Mouse (Mus musculus): ENCODE results near the gene Hamp2.
"Not testable (repeated sequence)": the region's sequence is repeated elsewhere in the genome, so short reads cannot be mapped to it uniquely, and the experiment has no call there.

The Hamp2 gene

DNA sequence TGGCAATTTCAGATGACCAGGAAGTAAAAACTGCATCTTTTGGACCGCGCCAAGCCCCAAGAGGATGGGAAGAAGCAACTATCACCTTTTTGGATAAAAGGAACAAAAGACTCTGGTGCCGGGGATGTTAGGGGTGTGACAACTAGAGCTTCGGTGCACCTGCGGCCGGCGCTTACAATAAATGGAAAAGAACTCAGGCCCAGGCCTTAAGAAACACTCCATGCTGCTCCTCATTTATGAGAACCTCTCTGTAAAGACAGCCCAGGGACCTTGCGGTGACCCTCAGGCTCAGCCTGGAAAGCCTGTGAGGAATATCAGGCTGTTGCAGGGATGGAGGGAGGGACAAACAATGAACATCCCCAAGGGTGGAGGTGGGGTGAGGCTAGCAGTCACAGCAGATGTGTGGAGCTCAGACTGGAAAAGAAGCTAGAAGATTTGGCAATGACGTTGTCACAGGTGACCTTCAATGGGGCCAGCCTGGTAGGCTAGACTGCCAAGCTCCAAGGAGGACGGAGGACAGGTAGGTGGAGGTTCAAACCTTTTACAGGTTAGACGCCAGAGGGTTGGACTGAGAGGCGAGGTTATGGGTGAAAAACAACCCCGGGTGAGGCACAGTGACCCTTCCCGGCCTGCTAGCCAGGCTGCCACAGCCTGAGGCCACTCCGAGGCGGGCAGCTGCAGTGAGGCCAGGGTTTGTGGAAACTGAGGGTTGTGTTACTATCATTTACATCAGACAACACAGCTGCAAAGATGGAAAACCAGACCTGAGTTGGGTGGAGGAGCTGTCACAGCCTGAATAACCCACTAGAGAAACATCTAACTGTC is 28.2 kb upstream of the Hamp2 start:
- no peak for DNase-seq

DNA sequence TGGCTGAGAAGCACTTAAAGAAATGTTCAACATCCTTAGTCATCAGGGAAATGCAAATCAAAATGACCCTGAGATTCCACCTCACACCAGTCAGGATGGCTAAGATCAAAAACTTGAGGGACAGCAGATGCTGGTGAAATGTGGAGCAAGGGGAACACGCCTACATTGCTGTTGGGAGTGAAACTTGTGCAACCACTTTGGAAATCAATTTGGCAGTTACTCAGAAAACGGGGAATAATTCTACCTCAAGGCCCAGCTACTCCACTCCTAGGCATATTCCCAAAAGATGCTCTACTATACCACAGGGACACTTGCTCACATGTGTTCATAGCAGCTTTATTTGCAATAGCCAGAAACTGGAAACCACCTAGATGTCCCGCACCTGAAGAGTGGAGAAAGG is 25.4 kb upstream of the Hamp2 start:
- DNase-seq: not testable (repeated sequence)

DNA sequence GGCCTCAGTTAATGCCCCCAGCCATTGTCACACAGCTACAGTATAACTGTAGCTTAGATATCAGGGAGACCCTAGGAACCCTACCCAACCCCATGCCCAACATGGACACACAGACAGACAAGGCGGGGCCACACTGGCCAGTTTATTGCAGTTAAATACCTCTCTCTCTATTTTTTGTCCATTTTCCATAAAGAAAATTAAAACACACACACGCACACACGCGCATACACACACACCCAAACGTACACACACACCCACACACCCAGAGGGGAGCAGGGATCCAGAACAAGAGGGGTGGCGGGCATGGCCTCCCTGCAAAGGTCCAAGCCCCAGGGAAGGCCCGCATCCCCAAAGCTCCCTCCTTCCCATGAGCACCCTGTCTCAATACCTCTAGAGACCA is 21.4 kb upstream of the Hamp2 start:
- DNase-seq: no peak

DNA sequence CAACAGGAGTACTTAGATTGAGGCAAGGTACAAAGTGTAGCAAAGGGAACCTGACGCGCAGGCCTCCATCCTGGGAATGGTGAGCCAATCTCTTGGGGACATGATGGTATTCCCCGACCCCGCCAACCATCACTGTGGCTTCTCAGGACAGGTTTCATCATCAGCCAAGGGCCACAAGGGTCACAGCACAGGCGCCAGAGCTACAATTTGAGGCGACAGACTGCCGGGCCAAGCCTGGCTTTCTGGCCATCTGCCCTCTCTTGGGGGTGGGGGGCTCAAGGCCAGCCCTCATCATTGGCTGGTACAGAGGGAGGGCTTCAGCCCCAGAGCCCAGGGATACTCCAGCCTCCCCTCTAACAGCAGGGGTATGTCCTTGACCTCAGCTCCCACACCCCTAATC is 21.0 kb upstream of the Hamp2 start:
- DNase-seq: not testable (repeated sequence)

DNA sequence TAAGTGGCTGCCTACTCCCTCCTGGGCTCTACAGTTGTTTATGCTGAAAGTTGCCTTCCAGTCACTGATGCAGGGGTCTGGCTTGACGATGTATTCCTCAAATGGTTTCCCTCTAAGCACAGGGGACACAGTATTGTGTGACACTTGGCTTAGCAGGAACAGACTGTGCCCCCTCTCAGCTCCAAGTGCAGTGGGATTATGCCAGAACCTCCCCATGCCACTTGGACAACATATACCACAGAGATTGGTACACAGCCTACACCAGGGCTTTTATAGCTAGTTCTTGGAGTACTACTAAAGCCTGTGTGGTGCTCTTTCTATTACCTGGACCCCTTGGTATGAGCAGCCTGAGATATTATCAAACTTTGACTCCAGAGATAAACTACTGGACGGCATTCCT is 20.2 kb upstream of the Hamp2 start:
- DNase-seq: not testable (repeated sequence)

DNA sequence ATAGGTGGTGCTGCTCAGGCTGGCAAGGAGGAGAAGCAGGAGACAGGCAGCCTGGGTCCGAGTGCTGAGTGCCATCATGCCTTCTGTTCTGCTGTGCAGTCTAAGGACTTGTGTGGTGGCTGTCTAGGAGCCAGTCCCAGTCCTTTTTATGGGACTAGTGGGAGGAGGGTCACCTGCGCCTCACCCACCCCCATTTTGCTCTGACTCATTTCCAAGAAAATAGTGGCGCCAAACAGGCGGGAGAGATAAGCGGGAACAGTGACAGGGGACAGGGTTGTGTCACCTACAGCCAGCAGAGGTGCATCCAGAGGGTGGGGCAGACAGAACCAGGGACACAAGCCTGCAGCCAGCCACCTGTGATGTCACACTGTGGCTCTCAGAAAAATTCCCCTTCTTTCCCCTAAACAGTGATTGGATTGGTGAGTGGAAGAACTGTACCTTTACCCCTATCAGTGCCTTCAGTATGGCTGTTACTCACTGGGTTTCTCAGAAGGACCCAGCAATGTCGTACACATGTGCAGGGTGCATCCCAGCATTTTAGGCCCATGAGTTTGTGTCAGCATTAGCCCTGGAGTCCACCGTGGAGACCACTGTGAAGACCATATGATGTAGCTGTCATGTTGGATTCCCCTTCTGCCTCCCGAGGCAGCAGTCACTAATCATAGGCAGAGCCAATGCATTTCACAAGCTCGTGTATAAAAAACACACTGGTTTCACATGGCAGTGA is 19.6 kb upstream of the Hamp2 start, which contains the start of gene Hamp:
Gene Hamp (minus strand): TSS at position 124 of the 727 bp plus-strand sequence.
- no peak for DNase-seq

DNA sequence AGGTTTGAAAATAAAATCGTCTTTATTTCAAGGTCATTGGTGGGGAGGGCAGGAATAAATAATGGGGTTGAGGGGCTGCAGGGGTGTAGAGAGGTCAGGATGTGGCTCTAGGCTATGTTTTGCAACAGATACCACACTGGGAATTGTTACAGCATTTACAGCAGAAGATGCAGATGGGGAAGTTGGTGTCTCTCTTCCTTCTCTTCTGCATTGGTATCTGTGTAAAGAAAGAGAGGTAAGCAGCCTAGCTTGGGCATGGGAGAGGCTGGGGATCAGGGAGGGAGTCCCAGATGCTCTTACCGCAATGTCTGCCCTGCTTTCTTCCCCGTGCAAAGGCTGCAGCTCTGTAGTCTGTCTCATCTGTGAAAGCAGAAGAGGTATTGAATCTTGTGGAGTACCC is 17.9 kb upstream of the Hamp2 start:
- not testable (repeated sequence) for DNase-seq

DNA sequence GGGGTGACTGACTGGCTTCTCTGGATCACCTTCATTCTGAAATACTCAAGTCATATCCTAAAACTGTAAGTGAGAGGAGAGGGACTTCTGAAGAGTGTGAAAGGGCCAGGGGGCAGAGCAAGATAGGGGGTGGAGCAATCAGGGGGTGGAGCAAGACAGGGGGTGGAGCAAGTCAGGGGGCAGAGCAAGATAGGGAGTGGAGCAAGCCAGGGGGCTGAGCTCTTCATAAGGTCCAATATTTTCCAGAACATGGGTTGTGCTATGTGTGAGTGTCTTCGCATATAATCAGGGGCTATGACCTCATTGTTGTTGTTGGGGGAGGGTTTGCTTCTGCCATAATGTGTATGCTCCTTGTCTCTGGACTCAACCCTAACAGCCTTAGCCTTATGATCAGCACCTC is 15.6 kb upstream of the Hamp2 start:
- DNase-seq: not testable (repeated sequence)

DNA sequence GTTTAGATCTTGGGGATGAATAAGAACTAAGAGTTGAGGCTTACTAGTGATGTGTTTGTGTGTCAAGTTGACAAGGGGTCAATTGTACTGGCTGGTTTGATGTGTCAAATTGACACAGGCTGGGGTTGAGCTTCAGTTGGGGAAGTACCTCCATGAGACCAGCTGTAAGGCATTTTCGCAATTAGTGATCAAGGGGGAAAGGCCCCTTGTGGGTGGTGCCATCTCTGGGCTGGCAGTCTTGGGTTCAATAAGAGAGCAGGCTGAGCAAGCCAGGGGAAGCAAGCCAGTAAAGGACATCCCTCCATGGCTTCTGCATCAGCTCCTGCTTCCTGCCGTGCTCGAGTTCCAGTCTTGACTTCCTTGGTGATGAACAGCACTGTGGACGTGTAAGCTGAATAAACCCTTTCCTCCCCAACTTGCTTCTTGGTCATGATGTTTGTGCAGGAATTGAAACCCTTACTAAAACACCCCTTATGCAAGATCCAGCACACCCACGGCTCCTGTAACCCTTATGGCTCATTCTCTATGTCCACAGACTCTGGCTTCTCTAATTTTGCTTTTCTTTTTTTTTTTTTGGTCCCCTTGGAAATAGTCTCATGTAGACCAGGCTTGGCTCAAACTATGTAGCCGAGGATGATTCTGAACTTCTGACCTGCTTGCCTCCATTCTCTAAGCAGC is 11.1 kb upstream of the Hamp2 start:
- DNase-seq: not testable (repeated sequence)

DNA sequence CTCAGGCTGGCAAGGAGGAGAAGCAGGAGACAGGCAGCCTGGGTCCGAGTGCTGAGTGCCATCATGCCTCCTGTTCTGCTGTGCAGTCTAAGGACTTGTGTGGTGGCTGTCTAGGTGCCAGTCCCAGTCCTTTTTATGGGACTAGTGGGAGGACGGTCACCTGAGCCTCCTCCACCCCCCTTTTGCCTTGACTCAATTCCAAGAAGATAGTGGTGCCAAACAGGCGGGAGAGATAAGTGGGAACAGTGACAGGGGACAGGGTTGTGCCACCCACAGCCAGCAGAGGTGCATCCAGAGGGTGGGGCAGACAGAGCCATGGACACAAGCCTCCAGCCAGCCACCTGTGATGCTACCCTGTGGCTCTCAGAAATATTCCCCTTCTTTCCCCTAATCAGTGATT is 410 bp downstream of the Hamp2 start:
- no peak for DNase-seq

DNA sequence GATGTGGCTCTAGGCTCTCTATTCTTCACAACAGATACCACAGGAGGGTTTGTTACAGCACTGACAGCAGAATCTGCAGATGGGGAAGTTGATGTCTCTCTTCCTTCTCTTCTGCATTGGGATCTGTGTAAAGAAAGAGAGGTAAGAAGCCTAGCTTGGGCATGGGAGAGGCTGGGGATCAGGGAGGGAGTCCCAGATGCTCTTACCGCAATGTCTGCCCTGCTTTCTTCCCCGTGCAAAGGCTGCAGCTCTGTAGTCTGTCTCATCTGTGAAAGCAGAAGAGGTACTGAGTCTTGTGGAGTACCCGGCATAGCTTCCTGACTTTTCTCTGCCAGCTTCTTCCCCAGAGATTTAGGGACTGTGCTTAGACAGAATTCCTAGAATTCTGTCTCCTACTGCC is 2.0 kb downstream of the Hamp2 start:
- not testable (repeated sequence) for DNase-seq

DNA sequence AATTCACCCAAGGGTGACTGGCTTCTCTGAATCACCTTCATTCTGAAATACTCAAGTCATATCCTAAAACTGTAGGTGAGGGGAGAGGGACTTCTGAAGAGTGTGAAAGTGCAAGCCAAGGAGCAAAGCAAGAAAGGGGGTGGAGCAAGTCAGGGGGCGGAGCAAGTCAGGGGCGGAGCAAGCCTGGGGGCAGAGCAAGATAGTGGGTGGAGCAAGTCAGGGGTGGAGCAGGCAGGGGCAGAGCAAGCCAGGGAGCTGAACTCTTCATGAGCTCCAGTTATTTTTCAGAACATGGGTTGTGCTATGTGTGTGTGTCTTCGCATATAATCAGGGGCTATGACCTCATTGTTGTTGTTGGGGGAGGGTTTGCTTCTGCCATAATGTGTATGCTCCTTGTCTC is 4.3 kb downstream of the Hamp2 start:
- DNase-seq: no peak

DNA sequence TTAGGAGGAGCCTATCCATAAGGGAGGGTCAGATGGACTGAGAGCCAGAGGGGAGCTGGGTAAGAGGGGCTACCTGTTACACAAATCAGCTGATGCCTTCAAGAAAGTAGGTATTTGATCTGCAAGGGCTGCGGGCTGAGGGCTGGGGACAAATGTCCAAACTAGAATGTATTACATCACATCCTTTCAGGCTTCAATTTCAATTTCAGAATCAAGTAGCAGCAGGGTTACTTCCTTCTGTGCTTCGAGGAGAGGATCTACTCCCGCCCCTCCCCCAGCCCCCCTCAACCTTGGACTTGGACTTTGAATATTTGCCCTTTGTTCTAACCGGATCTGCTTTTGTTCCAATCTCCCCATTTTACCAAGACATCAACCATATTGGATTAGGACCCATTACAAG is 7.3 kb downstream of the Hamp2 start:
- no peak for DNase-seq

DNA sequence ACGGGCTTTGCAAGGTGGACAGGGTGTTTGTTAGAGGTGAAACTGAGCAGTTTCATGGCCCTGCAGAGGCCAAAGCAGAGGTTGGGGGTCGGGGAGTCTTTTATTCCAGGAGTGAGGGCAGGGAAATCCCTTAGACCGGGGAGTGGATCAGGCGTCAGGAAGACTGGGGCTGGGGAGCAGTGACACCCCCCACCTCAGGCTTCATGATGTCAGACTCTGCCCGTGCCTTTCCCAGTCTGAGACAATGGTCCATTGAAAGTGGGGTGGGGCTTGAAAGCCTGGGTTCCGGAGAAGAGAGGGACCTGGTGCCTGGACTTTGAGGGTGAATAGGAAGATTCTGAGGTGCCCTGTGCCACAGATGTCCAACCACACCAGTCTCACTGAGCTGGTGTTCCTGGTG is 7.8 kb downstream of the Hamp2 start:
- DNase-seq: no peak

DNA sequence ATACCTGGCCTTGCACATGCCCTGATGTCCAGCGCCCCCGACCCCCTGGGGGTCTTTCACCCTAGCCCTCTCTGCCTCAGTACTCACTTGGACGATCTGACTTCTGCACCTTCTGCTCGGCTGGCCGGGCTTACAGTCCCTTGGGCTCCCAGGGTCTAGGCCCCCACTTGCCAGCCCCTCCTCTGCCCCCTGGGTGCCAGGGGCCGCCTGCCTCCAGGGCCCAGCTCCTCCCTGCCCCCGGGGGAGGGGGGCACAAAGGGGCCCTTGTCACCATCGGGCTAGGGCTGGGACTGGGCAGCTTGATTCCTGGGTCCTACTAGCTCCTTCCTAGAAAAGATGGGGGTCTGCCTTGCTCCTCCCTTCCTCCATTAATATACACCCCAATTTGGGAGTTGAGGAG is 9.7 kb downstream of the Hamp2 start, which contains the start of gene Mag:
Gene Mag (minus strand): TSS at position 142 of the 400 bp plus-strand sequence.
- DNase-seq: no peak

DNA sequence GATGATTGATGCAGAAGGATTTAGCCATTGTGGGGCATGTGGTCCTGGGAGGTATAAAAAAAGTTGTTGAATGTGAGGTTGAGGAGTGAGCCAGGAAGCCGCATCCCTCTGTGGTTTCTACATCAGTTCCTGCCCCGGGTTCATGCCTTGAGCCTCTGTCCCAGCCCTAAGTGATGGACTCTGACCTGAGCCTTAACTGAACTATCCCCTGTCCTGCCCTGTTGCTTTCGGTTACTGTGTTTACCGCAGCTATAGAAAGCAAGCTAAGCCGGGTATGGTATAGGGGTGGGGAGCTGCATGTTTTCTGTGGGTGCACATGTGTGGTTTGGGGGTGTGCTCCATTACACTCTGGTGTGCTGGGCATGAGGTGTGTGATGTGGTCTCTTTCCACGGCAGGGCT is 14.7 kb downstream of the Hamp2 start:
- no peak for DNase-seq

DNA sequence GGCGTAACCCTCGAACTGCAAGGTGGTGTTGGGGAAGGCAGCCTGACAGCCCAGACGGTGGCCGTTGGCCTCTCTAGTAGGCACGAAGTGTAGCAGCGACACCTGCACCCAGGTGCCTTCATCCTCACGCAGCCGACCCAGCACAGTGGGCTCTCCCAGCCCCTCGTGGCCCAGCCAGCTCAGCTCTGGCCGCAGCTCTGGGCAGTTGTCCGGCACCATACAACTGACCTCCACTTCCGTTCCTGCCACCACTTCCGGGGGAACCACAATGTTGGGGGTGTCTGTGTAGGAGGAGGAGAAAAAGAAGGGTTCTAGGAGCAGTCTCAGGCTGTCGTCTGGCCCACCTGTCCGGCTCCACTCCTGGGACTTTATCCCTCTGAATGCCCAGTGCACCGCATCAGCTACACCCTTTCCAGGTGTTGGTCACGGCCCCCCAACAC is 15.5 kb downstream of the Hamp2 start:
- no peak for DNase-seq

DNA sequence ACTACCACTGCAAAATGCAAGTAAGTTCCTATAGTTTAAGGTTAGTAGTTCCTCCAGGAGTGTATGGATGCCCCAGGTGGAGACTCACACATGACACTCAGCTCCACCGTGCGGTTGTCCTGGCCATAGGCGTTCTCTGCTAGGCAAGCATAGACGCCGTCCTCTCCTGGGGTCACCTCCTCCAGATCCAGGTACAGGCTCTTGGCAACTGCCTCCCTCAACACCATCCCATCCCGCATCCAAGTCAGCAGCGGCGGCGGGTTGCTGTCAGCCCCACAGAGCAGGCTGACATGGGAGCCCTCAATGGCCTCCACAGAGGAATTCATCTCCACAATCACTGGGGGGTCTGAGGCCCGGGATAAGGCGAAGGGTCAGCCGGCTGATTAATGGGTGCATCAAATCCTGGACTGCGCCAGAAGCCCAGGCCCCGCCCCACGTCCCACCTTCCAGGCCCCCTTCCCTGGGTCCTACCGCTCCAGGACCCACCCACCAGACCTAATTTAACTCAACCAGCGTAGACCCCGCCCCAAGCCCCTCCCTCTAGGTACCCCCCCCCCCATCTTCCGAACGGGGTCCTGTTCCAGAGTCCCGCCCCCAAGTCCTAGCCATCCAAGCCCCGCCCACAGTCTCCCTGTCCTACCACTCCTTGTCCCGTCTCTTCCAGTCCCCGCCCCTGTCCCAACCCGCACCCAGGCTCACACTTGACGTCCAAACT is 16.0 kb downstream of the Hamp2 start:
- DNase-seq: no peak

DNA sequence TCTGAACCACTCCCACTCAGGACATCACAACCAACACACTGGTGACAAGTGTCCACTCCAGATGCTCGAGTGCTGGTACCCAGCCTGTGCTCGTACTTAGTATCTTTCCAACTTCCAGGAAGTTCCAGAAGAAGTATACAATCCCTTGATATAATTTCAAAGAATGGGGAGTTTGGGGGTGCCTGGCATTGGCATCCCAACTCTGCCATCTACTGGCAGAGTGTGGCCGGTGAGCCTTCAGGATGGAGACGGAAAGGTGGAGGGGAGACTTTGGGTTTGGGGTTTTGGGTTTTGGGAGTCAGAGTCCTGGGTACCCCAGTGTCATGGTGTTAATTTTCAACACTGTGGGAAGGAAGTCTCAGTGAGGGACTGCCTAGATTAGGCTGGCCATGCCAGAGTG is 20.4 kb downstream of the Hamp2 start:
- no peak for DNase-seq

DNA sequence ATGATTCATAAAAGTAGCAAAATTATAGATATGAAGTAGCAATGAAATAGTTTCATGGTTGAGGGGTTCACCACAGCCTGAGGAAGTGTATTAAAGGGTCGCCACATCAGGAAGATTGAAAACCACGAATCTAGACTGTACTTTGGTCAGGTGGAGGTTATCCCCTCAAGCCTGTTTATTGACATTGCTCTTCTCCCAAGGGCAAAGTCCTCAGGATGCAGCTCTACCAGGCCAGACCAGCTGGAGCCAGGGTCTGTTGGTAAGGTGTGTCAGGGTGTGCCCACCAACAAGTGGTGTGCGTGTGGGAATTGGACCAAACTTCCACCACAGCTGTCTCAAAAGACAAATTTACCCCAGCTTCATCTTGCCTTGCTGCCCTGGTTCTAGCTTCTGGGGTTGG is 29.3 kb downstream of the Hamp2 start:
- no peak for DNase-seq

DNA sequence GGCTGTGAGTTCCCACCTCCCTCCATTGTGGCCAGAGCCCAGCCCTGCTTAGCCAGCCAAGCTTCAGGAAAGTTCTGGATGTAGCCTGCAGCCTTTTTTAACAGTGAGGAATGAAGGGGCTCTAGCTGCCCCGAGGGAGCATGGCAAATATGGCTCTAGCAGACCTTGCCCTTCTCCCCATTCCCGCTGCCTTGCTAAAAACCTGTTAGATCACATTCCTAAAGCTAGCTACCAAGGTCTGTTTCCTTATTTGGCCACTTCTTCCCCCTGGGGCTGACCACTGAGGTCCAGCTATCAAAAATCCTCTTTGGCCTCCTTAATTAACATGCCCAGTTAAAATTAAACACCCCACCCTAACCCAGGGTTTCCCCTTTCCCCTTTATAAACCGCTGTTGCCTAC is 32.0 kb downstream of the Hamp2 start:
- DNase-seq: no peak

DNA sequence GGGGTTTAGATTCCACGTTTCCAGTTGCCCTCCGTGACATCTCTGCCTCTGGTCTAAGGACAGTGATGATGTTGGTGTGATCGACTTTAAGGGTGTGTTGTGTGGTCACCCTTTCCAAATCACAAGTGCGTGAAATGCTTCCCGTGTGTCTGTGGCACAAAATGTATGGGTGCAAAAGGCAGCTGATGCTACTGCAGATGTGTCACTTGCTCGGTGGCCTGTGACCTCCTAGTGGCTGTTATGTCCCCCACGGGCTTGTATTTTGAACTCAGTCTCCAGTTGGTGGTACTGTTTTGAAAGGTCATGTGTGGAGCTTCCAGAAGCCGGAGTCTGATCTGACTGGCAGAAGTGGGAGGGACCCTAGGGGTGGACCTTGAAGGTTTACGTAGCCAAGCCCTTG is 32.7 kb downstream of the Hamp2 start:
- DNase-seq: no peak

DNA sequence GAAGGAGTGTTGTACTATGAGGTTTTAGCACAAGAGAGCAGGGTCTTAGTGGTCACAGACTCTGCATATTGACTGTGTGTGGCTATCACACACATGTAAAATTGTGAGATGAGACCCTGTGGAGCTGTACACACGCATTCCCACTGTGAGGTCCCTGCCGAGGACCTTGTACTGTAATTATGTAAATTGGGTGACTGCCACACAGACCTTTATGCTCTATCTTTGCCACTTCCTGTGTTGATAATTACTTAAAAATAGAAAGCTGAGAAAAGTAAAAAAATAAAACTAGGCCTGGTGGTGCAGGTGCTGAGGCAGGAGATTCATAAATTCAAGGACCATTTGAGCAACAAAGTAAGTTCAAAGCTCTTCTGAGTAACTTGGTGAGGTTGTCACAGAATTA is 33.8 kb downstream of the Hamp2 start:
- no peak for DNase-seq
